Mouse (Mus musculus): Measurements from ENCODE around the gene Dusp19.
A peak's percentile ranks its signal among the peaks of the same experiment; 100 is the strongest.

Dusp19 gene

DNA sequence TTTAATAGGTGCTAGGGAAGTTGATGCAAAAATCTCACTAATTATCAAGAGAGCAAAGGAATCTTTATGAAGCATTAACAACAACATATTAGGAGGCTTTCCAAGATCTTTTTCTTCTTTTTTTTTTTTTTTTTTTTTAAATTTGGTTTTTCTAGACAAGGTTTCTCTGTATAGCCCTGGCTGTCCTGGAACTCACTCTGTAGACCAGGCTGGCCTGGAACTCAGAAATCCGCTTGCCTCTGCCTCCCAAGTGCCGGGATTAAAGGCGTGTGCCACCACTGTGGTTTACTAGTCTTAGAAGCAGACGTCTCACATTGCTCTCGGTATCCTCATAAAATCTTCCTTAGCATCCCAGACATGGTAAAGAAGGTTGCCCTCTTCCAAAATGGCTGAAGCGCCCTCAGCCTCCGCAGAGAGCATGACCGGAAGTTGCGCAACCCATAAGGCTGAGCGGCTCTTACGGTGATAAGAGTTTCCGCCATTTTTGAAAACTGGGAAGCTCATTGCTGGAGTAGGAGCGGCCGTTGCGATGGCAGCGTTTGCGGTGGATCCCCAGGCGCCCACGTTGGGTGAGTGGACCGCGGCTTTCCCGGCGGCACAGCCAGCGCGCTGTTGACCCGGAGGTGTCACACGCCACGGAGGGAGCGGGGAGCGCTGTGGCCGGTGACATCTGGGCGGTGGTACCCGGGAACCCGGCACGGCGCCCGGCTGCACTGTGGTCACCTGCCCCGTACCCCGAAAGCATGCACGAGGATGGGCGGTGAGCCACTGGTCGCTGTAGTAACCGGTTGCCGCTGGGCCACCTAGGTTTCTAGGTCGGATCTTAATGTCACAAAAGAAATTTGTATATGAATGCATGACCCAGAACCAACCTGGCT lies 21.8 kb downstream of the Dusp19 start:
- peak; percentile 93 for DNase-seq (ENCODE audit: low read depth, low spot score)

- no peak for DNase-seq (ENCODE audit: low read depth, low spot score)
Measured at GRCm38 (mm10) chr2:80639398-80639797, 22.6 kb downstream of the Dusp19 start.

DNA sequence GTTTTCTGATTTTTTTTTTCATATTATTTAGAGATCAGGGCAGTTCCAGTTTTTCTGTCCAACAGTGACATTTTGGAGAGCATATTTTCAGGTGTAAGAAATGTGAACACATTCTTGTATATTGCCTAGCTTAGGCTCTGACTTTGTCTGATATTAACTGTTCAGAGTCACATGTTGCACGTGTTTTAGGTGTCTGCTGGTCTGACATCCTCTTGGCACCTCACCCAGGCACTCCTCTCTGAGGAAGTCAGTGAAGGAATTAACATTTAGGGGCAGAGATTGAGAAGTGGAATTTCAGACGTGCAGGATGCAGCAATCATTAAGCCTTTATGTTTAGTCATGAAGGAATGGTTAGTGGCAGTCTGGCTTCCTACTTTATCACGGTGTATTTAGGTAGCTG lies 23.0 kb downstream of the Dusp19 start:
- DNase-seq (ENCODE audit: low read depth, low spot score), result no peak

- peak; percentile 15 for DNase-seq (ENCODE audit: low read depth, low spot score)
Measured at GRCm38 (mm10) chr2:80661414-80661813, 44.6 kb downstream of the Dusp19 start.

- DNase-seq (ENCODE audit: low read depth, low spot score), result no peak
Measured at GRCm38 (mm10) chr2:80662682-80663081, 45.8 kb downstream of the Dusp19 start.

DNA sequence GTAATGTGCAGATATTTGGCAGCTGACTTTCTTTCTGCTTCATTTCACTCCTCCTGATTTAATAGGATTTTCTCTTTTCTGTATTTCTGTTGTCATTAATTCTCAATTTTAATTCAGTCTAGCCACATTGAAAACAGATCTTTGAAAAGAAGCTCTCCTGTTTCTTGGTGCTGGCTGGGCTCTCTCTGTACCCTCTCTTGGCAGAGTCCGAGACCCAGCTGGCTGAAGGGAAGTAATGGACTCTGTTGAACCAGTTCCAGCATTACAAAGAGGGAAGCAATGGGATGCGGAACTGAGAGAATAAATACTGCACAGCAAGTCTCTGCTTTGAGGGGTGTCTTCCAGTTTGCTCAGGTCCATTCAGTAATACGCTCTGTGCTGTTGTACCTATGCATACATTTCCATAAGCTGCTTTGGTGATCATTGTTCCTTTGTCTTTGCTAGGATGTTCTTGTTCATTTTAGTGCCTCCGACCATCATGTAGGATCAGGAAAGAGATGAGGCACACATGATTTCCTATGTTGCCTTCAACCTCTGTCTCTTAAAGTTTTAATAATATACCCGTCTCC lies 50.6 kb downstream of the Dusp19 start:
- DNase-seq (ENCODE audit: low read depth, low spot score), result no peak

DNA sequence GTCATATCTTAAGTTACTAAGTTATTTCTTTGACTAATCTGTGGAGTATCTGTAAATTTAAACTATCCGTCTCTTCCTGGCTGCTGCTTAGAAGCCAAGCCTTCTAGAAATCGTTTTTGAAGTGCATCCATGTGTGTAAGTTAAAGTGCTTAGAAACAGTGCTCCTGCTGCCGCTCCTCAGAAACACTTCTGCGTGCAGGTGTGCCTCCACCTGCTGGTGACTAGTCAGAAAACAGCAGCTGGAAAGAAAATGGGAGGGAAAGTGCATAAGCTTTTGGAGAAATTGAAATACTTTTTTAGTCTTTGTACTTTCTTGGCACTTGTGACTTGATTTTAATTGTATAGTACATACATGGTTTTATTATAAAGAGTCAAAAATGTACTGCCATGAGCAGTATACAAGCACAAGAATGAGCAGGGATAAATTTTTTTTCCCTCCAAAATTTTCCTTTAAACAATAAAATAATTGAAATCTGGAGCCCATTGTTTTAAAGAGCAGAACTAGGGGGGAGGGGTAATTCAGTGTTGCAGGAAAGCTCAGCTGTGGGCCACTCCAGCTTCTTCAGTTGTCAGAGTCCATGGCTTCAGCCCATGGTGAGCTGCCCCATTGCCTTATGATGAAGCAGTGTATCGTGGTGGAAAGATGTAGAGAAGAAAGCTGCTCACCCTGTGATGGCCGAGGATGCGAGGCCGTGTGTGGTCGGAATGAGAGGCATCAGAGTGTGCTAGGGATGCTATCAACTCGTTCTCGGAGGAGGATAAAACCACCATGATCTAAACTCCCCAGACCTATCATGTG lies 53.2 kb downstream of the Dusp19 start:
- DNase-seq (ENCODE audit: low read depth, low spot score), result peak; percentile 33

DNA sequence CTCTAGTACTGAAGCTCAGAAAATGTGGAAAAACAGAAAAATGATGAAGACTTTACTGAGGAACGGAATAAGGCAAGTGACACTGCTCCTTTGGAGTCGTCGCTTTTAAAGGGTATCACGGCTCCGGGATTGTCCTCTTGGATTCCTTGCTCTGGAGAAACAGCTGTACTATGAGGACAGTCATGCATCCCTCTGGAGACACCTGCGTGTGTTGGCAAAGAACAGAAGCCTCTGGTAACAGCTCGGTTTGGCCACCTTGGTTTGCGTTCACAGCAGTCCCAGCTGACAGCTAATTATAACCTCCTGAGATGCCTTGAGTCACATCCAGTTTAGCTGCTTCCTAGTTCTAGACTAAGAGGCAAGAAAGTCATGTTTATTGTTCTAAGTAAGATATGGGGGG lies 62.0 kb downstream of the Dusp19 start:
- no peak for DNase-seq (ENCODE audit: low read depth, low spot score)

Data from CD4-positive, CD25-positive, alpha-beta regulatory T cell, adult 2 months (primary cell).